Mouse (Mus musculus): ENCODE results near the gene Arhgef19.

Arhgef19 gene

DNA sequence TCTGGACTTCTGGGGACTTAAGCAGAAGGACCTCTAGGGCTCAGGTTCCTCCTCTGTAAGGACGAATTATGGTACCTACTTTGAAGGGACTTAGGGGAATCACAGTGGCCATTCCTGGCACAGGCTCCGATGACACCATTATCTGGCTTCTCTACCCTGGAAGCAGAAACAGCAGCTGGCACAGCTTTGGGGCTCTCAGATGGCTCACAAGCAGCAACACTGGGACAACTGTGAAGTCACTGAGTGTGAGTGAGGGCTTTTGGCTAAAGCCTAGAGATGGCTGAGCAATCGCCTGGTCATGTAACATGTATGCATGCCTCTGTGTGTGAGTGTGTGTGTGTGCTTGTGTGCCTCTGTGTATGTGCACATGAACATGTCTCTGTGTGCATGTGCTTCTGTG is 2.4 kb upstream of the Arhgef19 start:
- DNase-seq (ENCODE audit: low spot score in 2 of 2): no peak

DNA sequence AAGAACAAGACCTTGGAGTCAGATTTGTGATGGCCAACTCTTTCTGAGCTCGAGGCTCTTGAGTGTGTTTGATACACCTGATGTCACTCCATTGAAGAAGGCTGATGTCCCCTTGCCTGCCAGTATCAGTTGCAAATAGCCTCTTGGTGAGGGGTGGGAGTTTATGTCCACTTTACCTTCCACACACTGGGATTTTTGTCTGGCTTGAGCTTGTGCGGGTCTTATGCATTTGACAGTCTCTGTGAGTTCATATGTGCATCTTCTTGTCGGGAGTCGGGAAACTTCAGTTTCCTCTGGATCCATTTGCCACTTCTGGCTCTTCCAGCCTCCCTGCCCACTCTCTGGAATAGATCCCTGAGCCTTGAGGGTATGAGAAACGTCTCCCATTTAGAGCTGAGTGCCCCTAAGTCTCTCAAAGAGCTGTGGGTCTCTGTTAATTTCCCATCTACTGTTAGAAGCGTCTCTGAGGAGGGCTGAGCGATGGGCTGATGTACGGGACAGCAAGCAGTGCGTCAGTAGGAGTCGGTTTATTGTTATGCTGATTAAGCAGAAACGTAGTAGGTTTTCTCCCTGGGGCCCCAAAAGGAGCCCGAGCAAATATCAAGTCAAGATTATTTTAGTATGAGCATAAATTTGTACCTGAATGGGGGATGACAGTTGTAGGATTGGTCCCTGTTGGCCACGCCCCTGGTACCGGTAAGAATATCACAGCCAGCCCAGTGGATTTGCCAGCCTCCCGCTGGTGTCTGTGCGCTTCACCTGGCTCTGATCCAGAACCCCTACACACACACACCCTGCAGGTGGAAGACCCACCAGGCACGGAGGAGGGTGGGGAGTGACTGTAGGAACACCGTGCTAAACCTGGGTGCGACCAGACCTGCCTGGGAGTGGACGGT is 559 bp upstream of the Arhgef19 start:
- no peak for DNase-seq (ENCODE audit: low spot score in 2 of 2)

DNA sequence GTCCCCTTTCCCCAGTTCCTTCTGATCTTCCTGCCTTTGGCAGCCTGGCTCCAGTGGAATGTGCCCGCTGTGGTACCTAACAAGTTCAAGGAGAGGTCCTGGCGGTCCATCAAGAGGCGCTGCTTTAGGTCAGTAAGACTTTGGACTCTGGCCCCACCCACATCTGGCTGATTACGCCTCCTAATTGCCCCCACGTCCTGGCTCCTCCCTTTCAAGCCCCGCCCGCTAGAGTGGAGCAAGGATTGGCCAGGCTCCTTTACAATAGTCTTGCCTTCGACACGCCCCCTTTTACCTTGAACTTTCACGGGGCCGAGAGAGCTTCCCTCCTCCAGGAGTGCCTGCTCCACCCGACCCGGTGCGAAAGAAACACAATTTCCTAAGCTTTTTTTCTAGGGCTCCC is 1.3 kb downstream of the Arhgef19 start:
- no peak for DNase-seq (ENCODE audit: low spot score in 2 of 2)

DNA sequence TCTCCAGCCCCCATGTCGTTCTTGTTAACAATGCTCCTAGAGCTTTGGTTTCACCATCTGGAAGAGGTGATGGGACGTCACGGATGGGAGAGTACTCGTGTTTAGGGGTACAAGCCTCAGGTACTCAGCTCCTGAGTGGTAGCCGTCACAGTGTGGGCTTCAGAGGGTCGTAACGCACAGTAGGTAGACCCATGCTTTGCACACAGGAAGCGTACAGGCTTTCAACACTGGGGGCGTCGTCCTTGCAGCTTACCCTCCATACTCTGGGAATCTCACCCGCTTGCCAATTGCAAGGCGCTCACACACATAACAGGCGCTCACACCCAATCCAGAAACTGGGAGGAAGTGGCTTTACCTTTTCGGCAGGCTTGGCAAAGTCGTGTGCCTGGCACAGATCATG is 2.6 kb downstream of the Arhgef19 start:
- DNase-seq (ENCODE audit: low spot score in 2 of 2): no peak

DNA sequence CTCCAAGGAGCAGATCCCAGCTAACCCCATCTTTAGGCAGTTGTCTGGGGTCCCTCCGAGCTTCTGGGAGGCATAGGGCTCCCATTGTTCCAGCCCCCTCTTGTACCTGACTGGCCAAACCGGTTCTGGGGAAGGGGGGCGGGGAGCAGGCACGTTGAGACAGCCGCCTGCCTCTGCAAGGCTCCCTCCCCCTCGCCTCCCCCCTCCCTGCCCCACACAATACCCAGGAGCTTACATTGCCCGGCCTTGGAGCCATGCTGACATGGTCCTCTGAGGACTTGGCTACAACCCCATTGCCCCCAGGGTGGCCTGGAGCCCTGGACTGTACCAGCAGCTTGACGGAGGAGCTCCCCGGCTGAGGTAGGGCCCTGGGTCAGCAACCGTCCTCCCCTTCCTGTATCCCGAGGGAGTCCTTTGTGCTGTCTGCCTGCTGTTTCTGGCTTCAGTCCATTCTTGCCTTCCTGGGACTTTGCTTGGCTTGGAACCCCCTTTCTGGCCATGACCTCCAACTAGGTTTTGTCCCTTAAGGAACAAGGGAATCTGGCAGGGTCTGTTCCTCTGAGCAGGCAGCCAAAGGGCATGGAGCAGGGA is 3.4 kb downstream of the Arhgef19 start:
- no peak for DNase-seq (ENCODE audit: low spot score in 2 of 2)

DNA sequence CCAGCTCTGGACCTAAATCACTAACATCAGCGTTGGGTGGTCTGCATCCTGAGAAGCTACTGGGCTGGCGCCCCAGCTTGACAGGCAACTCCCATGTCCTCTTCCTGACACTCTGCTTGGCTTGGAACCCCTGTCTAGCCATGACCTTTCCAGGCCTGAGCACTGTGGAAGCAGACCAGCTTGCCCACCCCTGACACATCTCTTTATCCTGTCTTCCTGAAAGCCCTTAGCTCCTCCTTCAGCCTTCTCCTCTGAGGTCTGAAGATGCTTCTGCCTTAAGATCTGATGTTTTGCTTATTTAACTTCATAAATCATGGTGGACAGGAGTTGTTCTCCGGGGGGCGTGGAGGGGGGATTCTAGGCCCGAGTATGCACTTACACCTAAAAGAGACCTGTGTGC is 4.3 kb downstream of the Arhgef19 start:
- DNase-seq (ENCODE audit: low spot score in 2 of 2): no peak

DNA sequence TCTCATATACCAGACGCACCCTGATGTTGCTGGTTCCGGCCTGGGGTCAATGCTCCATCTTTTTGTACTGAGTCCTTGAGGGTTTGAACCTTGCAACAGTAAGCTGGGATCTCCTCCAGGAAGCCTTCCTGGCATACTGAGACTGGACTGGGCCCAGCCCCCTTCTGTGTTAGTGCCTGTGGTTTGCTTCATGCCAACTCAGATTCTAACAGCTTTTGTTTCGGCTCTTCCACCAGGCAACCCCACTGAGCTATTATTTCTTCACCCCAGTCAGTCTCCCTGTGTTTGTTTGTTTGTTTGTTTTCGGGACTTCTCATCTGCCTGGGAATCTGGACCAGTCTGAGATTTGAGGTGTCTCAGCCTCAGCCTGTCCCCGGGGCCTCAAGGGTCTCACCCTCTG is 5.1 kb downstream of the Arhgef19 start:
- DNase-seq (ENCODE audit: low spot score in 2 of 2): no peak

DNA sequence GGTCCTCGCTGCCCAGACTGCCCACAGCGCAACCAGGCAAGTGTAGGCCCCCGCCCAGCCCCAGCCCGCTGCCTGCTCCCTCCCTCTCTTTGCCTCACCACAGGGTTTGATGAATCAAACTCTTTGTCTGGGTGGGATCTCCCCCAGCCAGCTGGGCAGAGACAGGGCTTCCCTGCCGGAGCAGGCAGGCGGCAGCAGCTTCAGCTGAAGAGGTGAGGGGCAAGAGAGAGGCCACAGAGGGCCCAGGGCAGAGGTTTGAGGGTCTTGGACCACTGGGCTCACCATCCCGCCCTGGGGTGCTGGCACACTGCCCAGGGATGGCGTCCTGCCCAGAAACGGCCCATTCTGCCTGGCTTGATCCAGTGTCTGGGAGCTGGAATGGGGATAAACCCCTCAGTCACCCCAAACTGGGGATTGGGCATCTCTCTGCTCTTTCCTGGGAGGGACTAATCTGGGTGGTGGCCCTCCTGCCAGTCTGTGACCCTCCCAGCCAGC is 5.7 kb downstream of the Arhgef19 start:
- DNase-seq (ENCODE audit: low spot score in 2 of 2): peak; percentile 61 to 82

DNA sequence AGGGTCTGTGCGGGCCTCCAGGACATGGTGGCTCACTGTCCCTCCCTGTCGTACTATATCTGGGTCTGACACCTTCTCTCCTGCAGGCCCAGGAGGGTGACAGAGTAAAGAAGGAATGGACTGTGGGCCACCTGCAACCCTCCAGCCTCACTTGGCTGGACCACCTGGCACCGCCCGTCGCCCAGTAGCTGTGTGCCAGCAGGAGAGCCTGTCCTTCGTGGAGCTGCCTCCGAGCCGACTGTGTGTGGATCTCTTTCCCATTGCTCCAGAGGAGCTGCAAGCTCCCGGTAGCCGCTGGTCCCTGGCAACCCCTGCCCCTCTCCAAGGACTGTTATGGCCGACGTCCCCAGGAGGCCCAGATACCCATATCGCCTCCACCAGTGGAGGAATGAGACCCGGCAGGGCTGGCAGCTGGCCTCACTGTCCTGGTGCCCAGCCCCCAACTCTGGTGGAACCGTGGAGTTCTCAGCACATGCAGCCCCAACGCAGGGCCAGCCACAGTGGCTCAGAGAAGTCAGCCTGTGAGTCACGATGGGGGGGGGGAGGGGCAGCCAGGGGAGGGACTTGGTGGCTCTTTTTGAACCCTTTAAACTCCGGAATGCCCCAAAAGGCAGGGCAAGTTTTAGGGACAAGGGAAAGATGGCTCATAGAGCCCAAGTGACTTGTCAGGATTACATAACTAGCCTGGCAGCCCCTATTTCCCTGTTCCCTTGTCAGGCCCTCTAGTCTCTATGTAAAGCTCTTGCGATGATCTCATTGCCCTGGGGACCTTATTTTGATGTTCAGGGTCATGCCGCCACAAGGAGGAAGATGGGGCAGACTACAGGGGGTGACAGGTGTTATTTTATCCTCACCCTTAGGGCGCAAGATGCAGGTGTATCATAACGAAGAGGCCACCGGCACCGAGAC is 7.0 kb downstream of the Arhgef19 start:
- no peak for DNase-seq (ENCODE audit: low spot score in 2 of 2)

DNA sequence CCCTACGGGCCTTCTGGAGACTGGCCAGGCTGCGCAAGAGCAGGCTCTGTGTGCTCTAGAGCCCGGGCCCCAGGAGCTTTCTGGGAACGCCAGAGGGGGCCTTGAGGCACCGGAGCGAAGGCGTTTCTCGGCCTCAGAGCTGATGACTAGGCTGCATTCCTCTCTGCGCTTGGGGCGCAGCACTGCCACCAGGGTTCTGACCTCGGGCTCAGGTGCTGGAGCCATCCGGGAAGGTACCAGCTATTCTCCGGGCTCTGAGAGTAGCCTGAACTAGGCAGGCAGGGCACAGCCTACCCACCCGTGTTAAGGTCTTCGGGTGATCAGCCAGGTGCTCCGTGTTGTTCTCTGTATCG is 7.7 kb downstream of the Arhgef19 start:
- no peak for DNase-seq (ENCODE audit: low spot score in 2 of 2)

DNA sequence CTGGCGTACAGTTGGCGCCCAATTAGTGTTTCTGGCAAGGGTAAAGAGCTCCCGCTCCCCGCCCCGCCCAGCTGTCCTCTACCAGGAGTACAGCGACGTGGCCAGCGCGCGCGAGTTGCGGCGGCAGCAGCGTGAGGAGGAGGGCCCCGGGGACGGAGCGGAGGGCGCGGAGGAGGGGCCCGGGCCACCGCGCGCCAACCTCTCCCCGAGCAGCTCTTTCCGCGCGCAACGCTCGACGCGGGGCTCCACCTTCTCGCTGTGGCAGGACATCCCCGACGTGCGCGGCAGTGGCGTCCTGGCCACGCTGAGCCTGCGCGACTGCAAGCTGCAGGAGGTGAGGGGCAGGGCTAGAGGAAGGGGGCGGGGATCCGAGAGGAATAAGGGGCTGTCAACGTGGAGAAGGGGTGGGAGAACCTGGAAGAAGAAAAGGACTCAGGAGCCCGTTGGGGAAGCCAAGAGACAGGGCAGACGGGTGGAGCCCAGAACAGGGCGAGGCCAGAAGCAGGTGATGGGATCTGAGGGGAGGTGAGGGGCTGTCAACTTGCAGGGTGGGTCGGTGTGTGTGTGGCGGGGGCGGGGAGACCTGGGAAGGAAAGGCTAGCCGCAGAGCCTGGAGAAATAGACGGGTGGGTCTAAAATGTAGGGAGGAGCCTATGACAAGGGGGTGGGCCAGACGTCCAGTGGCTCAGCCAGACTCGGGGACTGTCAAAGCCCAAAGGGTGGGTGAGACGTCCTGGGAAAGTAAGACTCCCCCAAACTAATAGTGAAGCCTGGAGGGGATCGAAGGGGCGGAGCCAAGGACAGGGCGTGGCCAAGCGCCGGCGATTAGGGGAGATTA is 8.7 kb downstream of the Arhgef19 start:
- peak in 1 of 2 experiments; percentile 59 for DNase-seq (ENCODE audit: low spot score in 2 of 2)

DNA sequence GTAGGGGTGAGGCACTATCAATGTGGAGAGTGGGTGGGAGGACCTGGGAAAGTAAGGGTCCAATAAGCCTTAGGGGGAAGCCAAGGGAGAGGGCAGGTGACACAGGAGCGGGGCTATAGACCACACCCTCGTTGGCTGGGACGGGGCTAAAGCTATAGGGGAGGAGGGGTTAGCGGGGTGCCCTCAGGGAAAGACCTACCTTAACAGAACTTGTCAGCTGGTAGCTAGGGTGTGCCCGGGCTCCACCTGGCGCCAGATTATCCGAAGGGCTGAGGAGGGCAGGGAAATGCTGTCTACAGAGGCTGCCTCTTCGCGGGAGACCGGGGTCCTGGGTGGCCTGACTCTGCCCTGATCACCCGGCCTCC is 9.3 kb downstream of the Arhgef19 start:
- DNase-seq (ENCODE audit: low spot score in 2 of 2): no peak

DNA sequence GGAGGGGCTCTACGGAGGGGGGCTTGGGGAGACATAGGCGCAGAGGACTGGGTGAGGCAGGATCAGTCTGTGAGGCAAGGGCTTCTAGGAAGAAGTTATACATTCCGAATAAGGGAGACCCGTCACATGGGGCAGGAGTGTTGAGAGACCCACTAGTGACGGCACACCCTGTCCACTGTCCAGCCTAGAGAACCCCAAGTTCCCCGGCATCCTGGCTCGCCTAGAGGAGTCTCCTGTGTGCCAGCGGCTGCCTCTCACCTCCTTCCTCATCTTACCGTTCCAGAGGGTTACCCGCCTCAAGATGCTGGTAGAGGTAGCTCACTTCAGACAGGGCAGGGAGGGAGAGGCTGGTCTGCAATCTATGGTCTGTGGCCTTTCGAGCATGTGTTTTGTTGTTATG is 10.1 kb downstream of the Arhgef19 start:
- no peak for DNase-seq (ENCODE audit: low spot score in 2 of 2)

DNA sequence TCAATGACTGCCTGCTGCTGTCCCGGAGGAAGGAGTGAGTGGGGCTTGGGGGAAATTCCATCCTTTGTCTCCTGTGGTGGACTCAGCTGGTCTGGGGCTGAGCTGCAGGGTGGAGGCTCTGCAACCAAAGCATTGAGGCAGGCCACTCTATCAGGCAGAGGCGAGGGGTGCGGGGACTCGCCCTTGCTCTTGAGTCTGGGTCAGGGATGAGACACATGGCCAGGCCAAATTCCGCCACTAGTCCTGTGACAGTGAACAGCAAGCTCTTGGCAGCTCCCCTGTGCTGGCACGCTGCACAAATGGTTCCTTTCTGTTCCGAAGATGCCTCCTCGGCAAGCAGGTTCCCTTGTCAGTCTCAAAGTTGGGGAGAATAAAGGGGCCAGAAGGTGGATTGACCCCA is 11.8 kb downstream of the Arhgef19 start:
- DNase-seq (ENCODE audit: low spot score in 2 of 2): no peak

DNA sequence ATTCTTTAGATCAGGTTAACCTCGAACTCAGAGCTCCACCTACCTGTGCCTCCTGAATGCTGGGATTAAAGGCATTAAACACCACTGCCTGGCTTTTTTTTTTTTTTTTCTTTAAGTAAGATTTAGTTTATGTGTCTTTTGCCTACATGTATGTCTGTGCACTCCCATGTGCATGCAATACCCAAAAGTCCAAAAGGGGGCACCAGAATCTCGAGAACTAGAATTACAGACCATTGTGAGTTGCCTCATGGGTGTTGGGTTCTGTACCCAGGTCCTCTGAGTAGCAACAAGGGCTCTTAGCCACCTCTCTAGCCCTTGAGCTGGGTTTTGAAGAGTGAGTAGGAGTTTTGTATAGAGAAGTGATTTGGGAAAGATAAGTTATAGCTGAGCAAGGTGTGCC is 13.3 kb downstream of the Arhgef19 start:
- no peak for DNase-seq (ENCODE audit: low spot score in 2 of 2)

DNA sequence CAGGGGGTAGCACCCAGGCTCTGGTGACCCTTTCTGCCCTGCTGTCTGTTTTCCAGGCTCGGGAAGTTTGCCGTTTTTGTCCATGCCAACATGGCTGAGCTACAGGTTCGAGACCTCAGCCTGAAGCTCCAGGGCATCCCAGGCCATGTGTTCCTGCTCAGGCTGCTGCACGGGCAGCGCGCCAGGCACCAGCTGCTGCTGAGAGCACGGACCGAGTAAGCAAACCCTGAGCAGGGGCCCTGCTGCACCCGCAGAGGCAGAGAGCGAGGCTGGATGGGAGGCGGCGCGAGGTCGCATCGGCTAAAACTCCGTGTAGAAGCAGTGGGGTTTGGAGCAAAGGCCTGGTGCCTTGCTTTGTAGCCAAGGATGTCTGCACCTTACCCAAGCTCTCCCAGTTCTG is 14.9 kb downstream of the Arhgef19 start:
- peak in 1 of 2 experiments; percentile 76 for DNase-seq (ENCODE audit: low spot score in 2 of 2)

DNA sequence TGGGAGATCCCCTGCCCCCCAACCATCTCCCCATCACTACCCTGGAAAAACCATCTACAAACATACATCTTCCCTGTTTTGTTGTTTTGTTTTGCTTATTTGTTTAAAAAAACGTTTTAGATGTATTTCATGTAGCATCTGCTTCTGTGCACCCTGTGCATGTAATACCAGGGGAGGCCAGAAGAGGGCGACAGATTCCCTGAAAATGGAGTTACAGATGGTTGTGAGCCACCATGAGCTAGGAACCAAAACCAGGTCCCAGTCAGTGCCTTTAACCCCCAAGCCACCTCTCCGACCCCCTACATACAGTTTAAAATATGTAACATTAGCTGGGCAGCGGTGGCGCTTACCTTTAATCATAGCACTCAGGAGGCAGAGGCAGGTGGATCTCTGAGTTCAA is 18.1 kb downstream of the Arhgef19 start:
- no peak for DNase-seq (ENCODE audit: low spot score in 2 of 2)

DNA sequence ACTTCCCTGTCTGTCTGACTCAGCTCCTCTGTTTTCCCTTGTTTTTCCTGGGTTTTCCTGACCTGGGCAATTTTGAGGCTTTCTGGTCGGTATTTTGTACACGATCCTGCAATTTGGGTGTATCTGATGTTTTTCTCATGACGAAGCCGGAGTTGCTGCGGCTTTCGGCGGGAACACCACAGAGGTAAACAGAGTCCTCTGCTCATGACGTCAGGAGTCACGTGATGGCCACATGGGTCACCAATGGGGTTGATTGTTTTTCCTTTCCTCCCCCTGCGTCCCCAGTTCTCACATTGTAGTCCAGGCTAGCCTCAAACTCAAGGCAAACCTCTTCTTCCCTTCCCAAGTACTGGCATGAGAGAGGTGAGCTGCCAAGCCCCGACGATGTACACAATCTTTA is 20.1 kb downstream of the Arhgef19 start:
- DNase-seq (ENCODE audit: low spot score in 2 of 2): no peak

DNA sequence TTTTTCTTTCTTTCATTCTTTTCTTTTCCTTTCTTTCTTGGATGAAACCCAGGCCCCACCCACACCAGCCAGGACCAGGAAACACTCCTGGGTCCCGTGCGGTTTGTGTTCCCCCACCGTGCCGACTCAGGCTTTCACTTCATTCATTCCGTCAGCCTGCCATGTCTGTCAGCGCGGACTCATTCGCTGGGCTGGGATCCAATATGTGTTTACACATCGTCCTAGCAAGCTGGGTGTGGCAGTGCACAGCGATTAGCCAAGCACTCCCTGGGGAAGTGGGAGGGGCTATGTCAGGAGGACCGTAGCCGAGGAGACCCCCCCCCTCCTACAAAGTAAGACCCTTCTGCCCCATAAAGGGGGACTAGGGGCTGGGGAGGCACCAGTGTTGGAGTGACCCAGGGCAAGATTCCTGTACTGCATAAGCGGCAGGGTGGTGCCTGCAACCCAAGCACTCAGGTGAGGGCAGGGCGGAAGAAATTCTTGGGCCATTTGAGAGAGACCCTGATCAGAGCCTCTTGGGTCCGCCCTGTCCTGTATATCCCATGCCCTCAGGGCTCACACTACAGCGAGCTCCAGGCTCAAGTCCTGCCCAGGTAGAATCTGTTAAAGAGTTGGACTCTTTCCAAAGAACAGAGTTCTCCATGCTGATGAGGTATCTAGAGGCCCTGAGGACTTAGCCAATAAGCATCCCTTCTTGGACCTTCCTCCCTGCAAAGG is 20.9 kb downstream of the Arhgef19 start:
- DNase-seq (ENCODE audit: low spot score in 2 of 2): no peak

DNA sequence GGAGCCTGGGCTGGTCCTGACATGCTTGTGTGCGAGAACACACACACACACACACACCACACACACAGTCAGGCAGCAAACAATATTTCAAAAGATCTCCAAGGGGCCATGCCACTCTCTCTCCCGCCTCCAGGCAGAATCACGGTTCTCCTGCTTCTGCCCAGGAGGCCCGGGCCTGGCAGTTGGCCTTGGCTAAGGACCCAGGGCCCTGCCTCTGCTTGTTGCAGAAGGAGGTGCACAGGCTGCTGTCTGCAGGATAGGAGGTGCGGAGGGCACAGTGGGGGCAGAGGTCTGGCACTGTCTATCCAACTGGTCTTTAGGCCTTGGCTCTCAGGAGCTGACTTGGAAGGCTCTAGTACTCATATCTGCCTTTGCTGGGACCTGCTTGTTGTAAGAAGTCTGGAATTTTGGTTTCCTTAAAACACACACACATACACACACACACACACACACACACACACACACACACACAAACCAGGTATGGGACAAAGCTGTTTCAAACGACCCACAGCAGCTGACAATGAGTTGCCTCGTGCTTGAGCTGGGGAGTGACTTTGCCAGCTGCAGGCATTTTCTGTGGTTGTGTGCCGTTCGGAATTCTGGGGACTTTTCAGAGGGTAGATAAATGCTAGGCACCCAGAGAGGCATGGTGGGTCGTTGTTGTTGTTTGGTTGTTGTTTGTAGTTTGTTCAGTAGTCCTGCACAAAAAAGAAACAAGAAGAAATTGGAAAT is 23.8 kb downstream of the Arhgef19 start:
- DNase-seq (ENCODE audit: low spot score in 2 of 2): no peak
